Mouse (Mus musculus) midbrain, embryonic 16.5 days (tissue): Measurements from ENCODE around the gene Camkmt. TPM values are rescaled to one million over a fixed set of nuclear protein-coding genes. Genes with fewer than 3 reads are reported as not detected.

Source experiments
- ATAC-seq: fragments of 200-750 bp; cut with Nextera tagmentation; 2 replicates; pipeline ENCODE4 v1.8.0; 2017; ENCODE audit warnings: moderate TSS enrichment
- H3K27ac ChIP-seq: fragments of 300-500 bp; sonication (generic); 2 replicates; pipeline ENCODE4 v1.5.1; 2014; ENCODE audit warnings: mild to moderate bottlenecking, low read length, mixed read lengths
- H3K27me3 ChIP-seq: fragments of 300-500 bp; sonication (generic); 2 replicates; pipeline ENCODE4 v1.6.1; 2014; ENCODE audit warnings: low read depth, low read length, mixed read lengths; ENCODE audit not compliant: control insufficient read depth, insufficient read depth
- H3K36me3 ChIP-seq: fragments of 300-500 bp; sonication (generic); 2 replicates; pipeline ENCODE4 v1.6.1; 2014; ENCODE audit warnings: mild to moderate bottlenecking, low read length, moderate library complexity, mixed read lengths; ENCODE audit not compliant: control insufficient read depth, insufficient read depth
- H3K4me1 ChIP-seq: fragments of 300-500 bp; sonication (generic); 2 replicates; pipeline ENCODE4 v1.6.1; 2014; ENCODE audit warnings: mild to moderate bottlenecking, low read length, mixed read lengths; ENCODE audit not compliant: control insufficient read depth, insufficient read depth
- H3K4me2 ChIP-seq: fragments of 300-500 bp; sonication (generic); 2 replicates; pipeline ENCODE4 v1.6.1; 2014; ENCODE audit warnings: mild to moderate bottlenecking, low read length, mixed read lengths
- H3K4me3 ChIP-seq: fragments of 300-500 bp; sonication (generic); 2 replicates; pipeline ENCODE4 v1.5.1; 2014; ENCODE audit warnings: low read depth, mild to moderate bottlenecking, low read length, moderate library complexity, mixed read lengths
- H3K9ac ChIP-seq: fragments of 300-500 bp; sonication (generic); 2 replicates; pipeline ENCODE4 v1.6.1; 2014; ENCODE audit warnings: low read depth, low read length, mixed read lengths
- H3K9me3 ChIP-seq: fragments of 300-500 bp; sonication (generic); replicated peaks from 2 replicates; pipeline ENCODE4 v1.6.1; 2014; ENCODE audit warnings: mild to moderate bottlenecking, low read length, mixed read lengths; ENCODE audit not compliant: control insufficient read depth, poor library complexity, severe bottlenecking
- WGBS: fragments of 180-500 bp; shearing (Covaris S2); extraction: QIAGEN DNeasy Blood & Tissue Kit; methylation state at CpG from one replicate; pipeline ENCODE4 v1.1.7; 2014; 5-methylcytosine and 5-hydroxymethylcytosine counted together
- polyA plus RNA-seq: library from polyadenylated mRNA; unstranded; fragments of >200 nt; fragmentation: Nextera tagmentation; extraction: Ambion mirVana; gene quantifications from 2 replicates; pipeline ENCODE4 v1.2.1, GENCODE M21; 2015

Gene Camkmt
- polyA plus RNA-seq, 1 experiment from 2014 or later, result 23.2 TPM

DNA sequence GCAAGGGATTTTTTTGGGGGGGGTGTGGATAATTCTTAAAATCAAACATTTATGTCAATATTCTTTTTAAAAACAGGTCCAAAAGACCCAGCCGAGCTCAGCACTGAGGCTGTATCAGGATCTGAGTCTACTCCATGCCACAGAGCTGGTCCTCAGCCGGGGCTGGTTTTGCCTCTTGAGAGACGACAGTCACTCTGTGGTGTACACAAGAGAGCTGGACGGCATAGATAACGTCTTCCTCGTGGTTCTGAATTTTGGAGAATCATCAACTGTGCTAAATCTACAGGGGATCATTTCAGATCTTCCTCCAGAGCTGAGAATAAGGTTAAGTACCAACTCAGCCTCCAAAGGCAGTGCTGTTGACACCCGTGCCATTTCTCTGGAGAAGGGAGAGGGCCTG, 26.8 kb upstream of the Camkmt start:
- Histone ChIP-seq H3K4me3 (no peak overlapping the region), H3K4me1 (no peaks in the 10 kb centered on the region), H3K9me3 (no peaks in the 10 kb centered on the region), H3K9ac (no peak overlapping the region), H3K36me3 (peaks cover 39% of the 10 kb centered on the region), H3K27ac (no peak overlapping the region), H3K4me2 (no peak overlapping the region), H3K27me3 (no peaks in the 10 kb centered on the region)
- 93% methylated on average over 7 of the region's 7 CpGs for WGBS
- no peak for ATAC-seq

DNA sequence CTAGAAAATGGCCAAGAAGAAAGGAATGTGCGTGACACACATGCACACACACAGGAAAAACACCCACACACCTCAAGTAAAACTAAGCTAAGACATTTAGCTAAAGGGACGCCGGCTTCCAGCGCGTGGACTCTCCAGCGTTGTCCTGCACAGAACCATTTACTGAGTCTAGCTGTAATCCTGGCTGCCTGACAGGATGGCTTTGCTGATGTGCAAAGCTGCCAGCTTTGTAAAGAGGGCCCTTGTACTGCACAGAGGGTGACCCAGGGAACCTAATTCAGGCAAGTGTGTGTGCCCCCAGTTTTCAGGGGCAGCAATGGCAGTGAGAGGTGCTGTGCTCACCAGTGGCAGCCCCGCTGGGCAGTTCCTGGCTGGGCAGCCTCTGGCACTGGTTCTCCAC, 23.0 kb upstream of the Camkmt start:
- Histone ChIP-seq H3K4me3 (no peak overlapping the region), H3K4me2 (no peak overlapping the region), H3K27me3 (no peaks in the 10 kb centered on the region), H3K36me3 (peaks cover 62% of the 10 kb centered on the region), H3K9ac (no peak overlapping the region), H3K4me1 (no peaks in the 10 kb centered on the region), H3K27ac (no peak overlapping the region), H3K9me3 (no peaks in the 10 kb centered on the region)
- WGBS, result 92% methylated on average over 7 of the region's 7 CpGs
- no peak for ATAC-seq

DNA sequence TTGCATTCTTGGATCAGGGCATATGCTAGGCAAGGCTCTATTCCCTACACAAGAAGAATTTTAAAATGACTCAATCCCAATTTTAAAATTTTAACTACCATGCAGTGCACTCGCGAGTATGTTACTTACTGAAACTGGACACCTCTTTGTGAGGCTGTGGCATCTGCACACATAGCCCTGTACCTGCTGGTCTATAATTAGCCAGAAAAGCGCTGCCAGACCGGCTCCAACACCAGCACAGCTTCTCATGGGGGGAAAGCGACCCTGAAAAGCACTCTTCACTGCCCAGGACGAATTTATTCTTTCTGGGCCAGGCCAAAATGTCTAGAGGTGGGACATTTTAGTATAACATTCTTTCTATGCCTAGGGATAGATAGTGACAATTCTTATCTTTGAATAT, 19.7 kb upstream of the Camkmt start:
- ATAC-seq, result no peak
- H3K36me3 ChIP-seq, result peaks cover 37% of the 10 kb centered on the region

DNA sequence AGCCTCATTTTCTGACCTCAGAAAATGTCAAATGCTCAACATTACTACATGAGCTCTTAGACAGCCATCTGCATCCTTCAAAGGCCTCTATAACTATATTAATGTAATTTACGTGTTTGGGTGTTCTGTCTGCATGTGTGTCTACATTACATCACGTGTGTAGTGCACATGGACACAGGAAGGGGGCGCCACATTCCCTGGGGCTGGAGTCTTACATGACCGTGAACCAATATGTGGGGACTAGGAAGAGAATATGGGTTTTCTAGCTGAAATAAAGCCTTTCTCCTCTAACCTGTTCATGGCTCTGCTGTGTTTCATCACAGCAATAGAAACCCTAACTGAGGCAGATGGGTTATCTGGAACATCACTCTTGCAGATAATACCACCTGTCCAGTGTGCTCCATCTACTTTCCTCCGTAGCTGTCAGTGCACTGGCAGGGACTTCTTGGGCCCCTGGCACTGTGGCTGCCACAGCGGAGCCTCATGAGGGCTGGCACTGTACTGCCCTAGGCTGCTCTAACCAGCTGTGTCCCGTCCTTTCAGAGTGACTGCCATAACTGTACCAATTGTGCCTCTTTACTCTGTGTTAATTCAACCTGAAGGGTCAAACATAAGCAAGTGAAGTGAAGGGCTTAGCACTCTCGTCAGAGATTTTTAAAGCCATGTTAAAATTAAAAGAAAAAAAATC, 19.1 kb upstream of the Camkmt start:
- H3K4me2 ChIP-seq, result no peak overlapping the region
- no peak overlapping the region for H3K4me3 ChIP-seq
- WGBS, result 89% methylated on average over 8 of the region's 8 CpGs
- peaks cover 31% of the 10 kb centered on the region for H3K36me3 ChIP-seq
- no peaks in the 10 kb centered on the region for H3K27me3 ChIP-seq
- peaks cover 7% of the 10 kb centered on the region for H3K4me1 ChIP-seq
- H3K9ac ChIP-seq, result no peak overlapping the region
- H3K27ac ChIP-seq, result no peak overlapping the region
- no peaks in the 10 kb centered on the region for H3K9me3 ChIP-seq
- no peak for ATAC-seq

More for the DNA sequence above, 19.7 kb upstream of the Camkmt start:
- Histone ChIP-seq H3K4me2 (no peak overlapping the region), H3K9ac (no peak overlapping the region), H3K27ac (no peak overlapping the region), H3K9me3 (no peaks in the 10 kb centered on the region), H3K27me3 (no peaks in the 10 kb centered on the region), H3K4me1 (peaks cover 7% of the 10 kb centered on the region), H3K4me3 (no peak overlapping the region)
- WGBS, result 95% methylated on average over 6 of the region's 6 CpGs

DNA sequence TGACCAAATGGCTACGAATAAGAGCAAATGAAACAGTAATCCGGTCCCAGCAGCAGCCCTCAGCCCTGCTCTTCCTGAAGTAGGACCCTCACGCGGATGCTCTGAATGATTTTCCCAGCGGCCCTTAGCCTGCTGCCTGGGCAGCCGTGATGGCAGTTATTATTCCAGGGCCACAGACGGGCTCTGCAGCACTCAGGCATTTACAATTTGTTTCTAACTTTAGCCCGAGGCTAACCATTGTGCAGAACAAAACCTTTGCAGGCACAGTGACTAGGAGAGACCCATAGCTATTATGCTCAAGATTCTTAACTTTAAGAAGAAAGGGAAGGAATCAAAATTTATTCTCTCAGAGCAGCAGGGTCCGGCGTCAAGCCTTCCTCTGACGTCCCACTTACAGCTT, 18.0 kb upstream of the Camkmt start:
- WGBS, result 16% methylated on average over 11 of the region's 11 CpGs
- Histone ChIP-seq H3K4me1 (peaks cover 7% of the 10 kb centered on the region), H3K9me3 (no peaks in the 10 kb centered on the region), H3K27me3 (no peaks in the 10 kb centered on the region), H3K4me3 (no peak overlapping the region), H3K4me2 (no peak overlapping the region), H3K27ac (peak overlapping the region; percentile 39; the same call in 1 of the 2 replicates), H3K9ac (0 out of 2 replicates have a peak overlapping the region, but pooled peaks have one; percentile 10), H3K36me3 (peaks cover 32% of the 10 kb centered on the region)
- peak; percentile 61; the same call in 1 of the 2 replicates for ATAC-seq

DNA sequence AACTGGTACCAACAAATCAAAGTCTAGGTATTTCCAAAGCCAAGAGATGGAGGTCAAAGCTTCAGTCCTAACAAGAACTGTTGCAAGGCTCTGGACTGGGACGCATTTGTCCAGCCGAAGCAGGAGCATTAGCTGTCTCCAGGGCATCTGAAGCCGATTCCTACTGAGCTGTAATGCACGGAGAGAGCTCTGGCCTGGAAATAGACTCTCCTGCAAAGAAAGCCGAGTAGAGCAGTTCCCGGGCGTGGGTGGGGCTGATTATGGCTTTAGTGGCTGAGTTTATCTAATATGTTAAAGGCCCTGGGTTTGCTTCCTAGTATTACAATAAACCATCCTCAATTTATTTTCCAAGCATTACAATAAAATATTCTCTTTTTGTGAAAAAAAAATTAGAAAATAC, 17.1 kb upstream of the Camkmt start:
- Histone ChIP-seq H3K27ac (no peak overlapping the region), H3K9me3 (no peaks in the 10 kb centered on the region), H3K27me3 (no peaks in the 10 kb centered on the region), H3K4me1 (peaks cover 7% of the 10 kb centered on the region), H3K4me2 (no peak overlapping the region), H3K9ac (no peak overlapping the region), H3K36me3 (peaks cover 39% of the 10 kb centered on the region), H3K4me3 (no peak overlapping the region)
- 42% methylated on average over 7 of the region's 7 CpGs for WGBS
- no peak for ATAC-seq

DNA sequence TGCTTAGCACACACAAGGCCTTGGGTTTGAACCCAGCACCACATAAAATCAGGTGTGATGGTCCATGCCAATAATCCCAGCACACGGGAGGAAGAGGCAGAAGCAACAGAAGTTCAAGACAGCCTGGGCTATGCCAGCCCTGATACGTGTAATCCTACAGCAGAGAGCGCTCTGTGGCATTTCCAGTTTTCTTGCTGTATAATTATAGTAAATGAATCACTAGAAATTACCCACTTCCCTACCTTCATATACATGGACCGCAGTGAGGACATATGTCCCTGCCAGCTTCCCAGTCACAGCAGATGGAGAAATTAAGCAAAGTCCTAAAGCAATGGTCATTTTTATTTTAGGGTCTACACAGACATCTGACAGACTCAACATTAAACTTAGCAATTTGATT, 16.3 kb upstream of the Camkmt start:
- H3K36me3 ChIP-seq, result peaks cover 43% of the 10 kb centered on the region
- H3K4me2 ChIP-seq, result no peak overlapping the region
- no peak overlapping the region for H3K4me3 ChIP-seq
- peaks cover 7% of the 10 kb centered on the region for H3K4me1 ChIP-seq
- no peak overlapping the region for H3K9ac ChIP-seq
- H3K27ac ChIP-seq, result no peak overlapping the region
- no peaks in the 10 kb centered on the region for H3K27me3 ChIP-seq
- no peak for ATAC-seq
- WGBS, result 96% methylated on average over 4 of the region's 4 CpGs
- H3K9me3 ChIP-seq, result no peaks in the 10 kb centered on the region

DNA sequence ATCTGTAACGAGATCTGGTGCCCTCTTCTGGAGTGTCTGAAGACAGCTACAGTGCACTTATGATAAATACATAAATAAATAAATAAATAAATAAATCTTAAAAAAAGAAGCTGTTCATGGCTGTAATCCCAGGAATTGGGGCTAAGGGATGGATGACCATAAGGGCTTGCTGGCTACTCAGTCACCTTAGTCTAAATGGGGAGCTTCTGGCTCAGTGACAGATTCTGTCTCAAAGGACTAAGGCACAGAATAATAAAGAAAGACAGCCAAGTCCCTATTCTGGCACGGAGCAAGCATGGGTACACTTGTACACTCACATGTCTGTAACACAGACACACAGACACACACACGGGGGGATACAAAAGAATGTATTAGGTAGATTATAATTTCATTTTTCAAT, 11.1 kb upstream of the Camkmt start:
- no peak for ATAC-seq
- no peaks in the 10 kb centered on the region for H3K4me1 ChIP-seq
- WGBS, result 89% methylated on average over 3 of the region's 3 CpGs
- H3K9me3 ChIP-seq, result no peaks in the 10 kb centered on the region
- H3K36me3 ChIP-seq, result peaks cover 27% of the 10 kb centered on the region
- H3K4me3 ChIP-seq, result no peak overlapping the region
- no peak overlapping the region for H3K27ac ChIP-seq
- no peak overlapping the region for H3K4me2 ChIP-seq
- H3K9ac ChIP-seq, result no peak overlapping the region
- no peaks in the 10 kb centered on the region for H3K27me3 ChIP-seq

DNA sequence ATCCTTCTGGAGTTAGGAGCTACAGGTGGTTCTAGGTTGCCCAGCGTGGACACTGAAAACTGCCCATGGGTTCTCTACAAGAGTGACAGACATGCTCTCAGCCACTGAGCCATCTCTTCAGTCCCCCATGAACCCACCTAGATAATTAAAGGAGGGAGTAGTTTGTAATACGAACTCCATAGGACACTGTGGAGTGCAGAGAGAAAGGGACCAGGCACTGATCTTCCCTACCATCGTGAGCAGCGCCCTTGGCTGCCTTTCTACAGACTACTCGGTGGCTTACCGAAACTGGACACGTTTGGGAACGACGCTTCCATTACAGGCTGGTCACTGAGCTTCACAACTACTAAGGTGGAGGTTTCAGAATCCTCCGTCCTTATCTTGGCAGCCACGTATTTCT, 9.6 kb upstream of the Camkmt start:
- H3K9me3 ChIP-seq, result no peaks in the 10 kb centered on the region
- peaks cover 27% of the 10 kb centered on the region for H3K36me3 ChIP-seq
- H3K27me3 ChIP-seq, result no peaks in the 10 kb centered on the region
- H3K4me2 ChIP-seq, result no peak overlapping the region
- no peaks in the 10 kb centered on the region for H3K4me1 ChIP-seq
- no peak overlapping the region for H3K27ac ChIP-seq
- H3K4me3 ChIP-seq, result no peak overlapping the region
- ATAC-seq, result no peak
- H3K9ac ChIP-seq, result no peak overlapping the region
- 97% methylated on average over 11 of the region's 11 CpGs for WGBS
